Mouse (Mus musculus): ENCODE measurements around the gene Bcl11b. TPM values are rescaled to one million over a fixed set of nuclear protein-coding genes. Genes with fewer than 3 reads are reported as not detected.

The Bcl11b gene
- under 1 TPM; 0.54 to 0.56 TPM for total RNA-seq (2021)
- long read RNA-seq, experiment 1, result 0 reads
- long read RNA-seq, experiment 2, result 0 reads

DNA sequence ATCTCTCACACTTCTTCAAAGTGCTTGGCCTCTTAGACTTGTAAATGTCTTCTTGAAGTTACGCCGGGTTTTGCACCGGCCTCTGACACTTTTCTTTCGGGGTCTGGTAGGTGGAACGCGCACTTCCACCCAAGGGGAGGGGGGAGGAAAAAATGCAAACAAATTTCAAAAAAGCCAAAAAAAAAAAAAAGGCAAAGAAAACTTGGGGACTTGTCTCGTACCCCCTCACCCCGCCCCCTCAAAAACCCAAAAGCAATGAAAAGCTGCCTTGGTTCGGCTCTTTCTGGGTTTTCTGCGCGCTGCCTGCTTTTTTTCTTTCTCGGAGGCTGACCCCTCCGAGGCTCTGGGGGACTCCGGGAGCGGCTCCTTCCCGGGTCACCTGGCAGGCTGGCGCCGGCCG, at the start of gene Bcl11b:
Gene Bcl11b, minus strand, starts transcription at position 120 of the 400 bp plus-strand sequence.
- DNase-seq (ENCODE audit: low spot score in 2 of 2), result peak in 1 of 2 experiments; percentile 9

GRCm38 (mm10) chr12:108050996-108051395, 47.6 kb upstream of the Bcl11b start:
- no peak for DNase-seq (ENCODE audit: low spot score in 2 of 2)

- DNase-seq (ENCODE audit: low spot score in 2 of 2), result peak in 1 of 2 experiments; percentile 53
Observed at GRCm38 (mm10) chr12:108049625-108050024, 46.2 kb upstream of the Bcl11b start.

DNA sequence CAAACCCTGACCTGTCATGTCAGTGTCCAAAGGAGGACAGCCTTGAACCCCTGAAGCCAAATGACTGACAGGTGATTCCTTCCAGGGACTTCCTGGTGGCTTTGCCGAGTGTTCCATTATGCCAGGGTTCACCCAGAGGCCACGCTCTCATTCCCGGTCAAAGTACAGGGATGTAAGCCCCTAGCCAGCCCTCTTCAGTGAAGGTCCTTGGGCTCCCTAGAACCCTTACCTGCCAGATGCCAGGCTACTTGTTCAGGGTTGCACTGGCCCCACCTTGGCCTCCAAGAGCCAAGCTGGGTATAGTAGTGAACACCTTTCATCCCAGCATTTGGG, 38.8 kb upstream of the Bcl11b start:
- no peak for DNase-seq (ENCODE audit: low spot score in 2 of 2)

DNA sequence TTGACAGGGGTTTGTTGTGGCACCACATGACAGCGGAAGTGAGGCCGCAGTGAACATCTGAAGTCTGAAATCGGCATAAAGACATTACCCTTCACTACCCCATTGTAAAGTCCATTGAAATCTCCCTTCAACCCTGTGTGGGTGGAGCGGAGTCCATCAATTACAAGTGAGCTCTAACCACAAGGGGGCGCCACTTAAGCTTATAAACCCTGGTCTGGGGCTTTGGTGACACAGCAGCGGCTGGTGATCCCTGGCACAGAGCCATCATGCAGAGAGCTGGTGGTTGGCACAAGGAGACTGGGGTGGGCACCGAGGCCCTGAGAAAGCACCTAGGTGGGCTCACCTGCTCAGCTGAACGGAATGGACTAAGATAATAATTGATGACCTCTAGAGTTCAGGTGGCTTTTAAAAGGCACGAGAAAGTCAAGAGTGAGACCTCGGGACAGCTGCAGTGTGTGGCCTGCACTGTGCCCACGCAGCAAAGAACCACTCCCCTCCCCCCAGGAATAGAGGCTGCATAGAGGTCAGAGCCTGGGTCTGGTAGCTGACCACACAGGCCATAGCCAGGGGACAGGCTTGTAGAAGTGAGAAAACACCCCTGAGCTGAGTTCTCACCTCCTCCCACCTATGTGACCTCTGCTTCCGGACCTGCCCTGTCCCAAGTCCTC, 38.3 kb upstream of the Bcl11b start:
- DNase-seq (ENCODE audit: low spot score in 2 of 2), result peak; percentile 76 to 86

- DNase-seq (ENCODE audit: low spot score in 2 of 2), result no peak
Observed at GRCm38 (mm10) chr12:108037446-108037845, 34.0 kb upstream of the Bcl11b start.

GRCm38 (mm10) chr12:108035412-108036078, 32.1 kb upstream of the Bcl11b start:
- DNase-seq (ENCODE audit: low spot score in 2 of 2), result no peak

GRCm38 (mm10) chr12:108022835-108023615, 19.6 kb upstream of the Bcl11b start:
- DNase-seq (ENCODE audit: low spot score in 2 of 2), result no peak

- DNase-seq (ENCODE audit: low spot score in 2 of 2), result no peak
Observed at GRCm38 (mm10) chr12:108012003-108012402, 8.6 kb upstream of the Bcl11b start.

DNA sequence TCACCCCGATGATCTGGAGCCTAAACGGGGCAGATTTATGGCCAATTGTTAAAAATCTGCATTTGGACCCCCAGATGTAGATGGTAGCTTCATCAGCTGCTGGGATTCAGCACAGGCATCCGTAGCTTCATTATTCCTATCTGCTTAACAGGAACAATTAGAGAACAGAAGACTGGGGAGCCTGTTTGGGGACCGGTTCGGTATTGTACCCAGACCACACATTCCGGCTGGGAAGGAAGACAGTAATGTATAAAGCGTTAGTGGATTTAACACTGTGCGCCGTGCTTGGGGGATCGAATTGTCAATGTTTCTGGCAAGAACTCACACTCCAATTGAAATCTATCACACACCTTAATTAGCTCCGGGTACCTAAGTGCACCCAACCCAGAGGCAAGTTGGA, 6.9 kb upstream of the Bcl11b start:
- no peak for DNase-seq (ENCODE audit: low spot score in 2 of 2)

- DNase-seq (ENCODE audit: low spot score in 2 of 2), result no peak
Observed at GRCm38 (mm10) chr12:108009156-108009555, 5.8 kb upstream of the Bcl11b start.

DNA sequence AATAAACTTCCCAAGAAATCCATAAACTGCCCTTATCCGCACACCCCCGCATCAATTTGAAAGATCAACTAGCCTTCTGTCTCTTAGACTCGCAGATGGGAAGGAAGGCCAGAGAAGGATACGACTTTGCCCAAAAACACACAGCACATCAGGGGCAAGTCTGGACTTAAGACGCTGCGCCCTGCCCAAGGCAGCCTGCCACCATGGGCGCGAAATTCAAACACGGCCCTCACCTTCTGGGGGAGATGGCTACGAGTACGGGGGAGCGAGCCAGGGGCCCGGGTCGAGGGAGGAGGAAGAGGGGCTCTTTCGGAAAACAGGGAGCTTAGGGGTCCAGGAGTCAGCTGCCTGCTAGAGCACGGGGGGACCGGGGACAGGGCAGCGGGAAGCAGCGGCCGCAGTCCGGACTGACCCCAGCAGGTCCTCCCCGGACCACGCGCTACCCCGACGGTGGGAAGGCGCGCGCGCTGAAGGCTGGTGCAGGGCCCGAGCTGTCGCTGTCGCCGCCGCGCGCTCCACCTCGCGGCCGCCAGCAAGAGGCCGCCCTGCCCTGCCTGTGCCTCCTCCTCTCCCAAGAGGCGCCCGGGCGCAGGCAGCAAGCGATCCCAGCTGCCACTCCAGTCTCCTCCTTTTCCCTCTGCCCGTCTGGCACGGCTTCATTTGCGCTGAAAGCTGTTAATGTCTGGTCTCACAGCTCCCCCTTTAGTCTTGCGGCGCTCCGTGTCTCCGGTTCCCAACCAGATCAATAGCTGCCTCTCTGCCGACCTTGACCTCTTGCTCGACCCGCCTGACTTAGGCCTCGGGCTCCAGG, 2.6 kb upstream of the Bcl11b start:
- peak in 1 of 2 experiments; percentile 59 for DNase-seq (ENCODE audit: low spot score in 2 of 2)

DNA sequence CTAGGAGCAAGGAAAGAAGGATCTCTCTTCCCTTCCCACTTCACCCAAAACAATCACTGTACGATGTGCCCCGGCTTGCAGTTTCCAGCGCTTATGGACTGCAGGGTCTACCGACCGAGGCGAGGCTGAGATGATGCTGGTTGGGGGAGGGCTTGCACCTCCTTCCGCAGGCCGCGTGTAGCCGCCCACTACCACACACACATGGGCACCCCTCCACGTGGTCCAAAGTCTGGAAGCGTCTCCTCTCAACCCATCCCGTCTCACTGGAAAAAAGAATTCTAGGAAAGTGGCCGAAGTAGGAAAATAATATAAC, 2.0 kb upstream of the Bcl11b start:
- DNase-seq (ENCODE audit: low spot score in 2 of 2), result no peak

- no peak for DNase-seq (ENCODE audit: low spot score in 2 of 2)
Observed at GRCm38 (mm10) chr12:108004701-108005487, 1.5 kb upstream of the Bcl11b start.

- DNase-seq (ENCODE audit: low spot score in 2 of 2), result peak; percentile 22 to 54
Observed at GRCm38 (mm10) chr12:108003928-108004327, 526 bp upstream of the Bcl11b start.

DNA sequence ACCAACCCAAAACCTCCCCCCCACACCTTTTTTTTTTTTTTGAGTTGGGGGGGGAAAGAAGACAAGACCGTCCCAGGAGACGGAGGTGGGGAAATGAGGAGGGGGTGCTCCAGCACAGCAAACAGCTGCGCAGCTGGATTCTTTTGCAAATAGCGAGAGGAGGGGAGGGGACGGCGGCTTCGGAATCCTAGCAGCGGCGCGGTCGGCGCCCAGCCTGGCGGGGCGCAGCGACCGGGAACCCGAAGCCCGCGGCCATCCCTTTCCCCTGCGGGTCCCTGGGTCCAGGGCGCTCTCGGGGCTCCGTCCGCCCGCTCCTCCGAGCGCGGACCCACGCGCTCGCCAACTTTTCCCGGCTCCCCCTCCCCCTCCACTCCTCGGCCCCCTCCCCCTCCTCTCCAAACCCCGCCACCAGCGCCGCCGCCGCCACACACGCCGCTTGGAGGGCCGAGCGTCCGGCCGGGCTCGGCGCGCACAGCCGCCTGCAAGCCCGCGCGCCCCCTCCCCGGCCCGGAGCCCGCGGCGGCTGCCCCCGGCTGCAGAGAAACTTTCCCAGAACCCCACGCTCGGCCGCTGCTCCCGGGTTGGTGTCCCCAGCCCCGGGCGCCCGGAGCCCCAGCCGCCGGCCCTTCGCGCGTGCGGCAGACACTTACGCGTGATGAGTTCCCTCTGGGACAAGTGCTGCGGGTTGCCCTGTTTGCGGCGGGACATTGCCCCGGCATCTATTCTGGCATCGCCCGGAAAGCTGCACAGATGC, 789 bp downstream of the Bcl11b start:
- peak in 1 of 2 experiments; percentile 20 for DNase-seq (ENCODE audit: low spot score in 2 of 2)

DNA sequence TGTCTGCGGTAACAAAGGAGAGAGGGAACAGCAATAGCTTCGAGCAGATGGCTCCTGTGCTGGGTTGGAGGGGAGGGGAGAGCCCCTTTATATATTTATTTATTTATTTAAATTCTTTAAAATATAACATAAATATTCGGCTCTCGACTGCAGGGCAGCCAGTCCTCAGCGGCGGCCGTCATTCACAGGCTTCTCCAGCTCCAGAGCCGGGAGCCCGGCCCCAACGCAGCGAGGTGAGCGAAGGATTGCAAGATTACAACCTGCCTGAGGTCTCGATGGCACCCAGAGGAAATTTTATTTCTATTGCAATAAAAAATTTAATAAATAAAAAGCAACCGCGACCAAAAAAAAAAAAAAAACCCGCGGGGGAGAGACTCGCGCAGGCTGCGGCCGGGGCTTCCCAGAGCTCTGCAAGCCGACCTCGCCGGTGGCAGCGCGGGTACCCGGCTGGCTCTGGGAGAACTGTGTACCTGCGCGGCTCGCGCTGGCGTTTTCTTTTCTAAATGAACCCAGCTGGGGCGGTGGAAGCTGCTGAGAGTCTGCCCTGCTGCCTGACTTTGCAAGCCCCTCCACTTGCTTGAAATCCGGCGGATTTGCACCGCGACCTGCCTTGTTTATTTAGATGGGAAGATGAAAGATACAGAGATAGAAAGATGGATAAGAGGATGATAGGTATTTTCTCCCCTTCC, 1.6 kb downstream of the Bcl11b start:
- DNase-seq (ENCODE audit: low spot score in 2 of 2), result peak in 1 of 2 experiments; percentile 14

- DNase-seq (ENCODE audit: low spot score in 2 of 2), result no peak
Observed at GRCm38 (mm10) chr12:108000715-108001080, 2.7 kb downstream of the Bcl11b start.
